Mouse (Mus musculus) forebrain, embryonic 15.5 days (tissue): Measurements from ENCODE around the gene Dnah14. TPM values are rescaled to one million over a fixed set of nuclear protein-coding genes. Genes with fewer than 3 reads are reported as not detected.

ENCODE experiments used
- ATAC-seq: fragments of 200-750 bp; cut with Nextera tagmentation; replicated peaks from 2 replicates; pipeline ENCODE4 v1.8.0; 2017; ENCODE audit warnings: mild to moderate bottlenecking, moderate TSS enrichment, moderate library complexity
- H3K27ac ChIP-seq: fragments of 300-500 bp; sonication (generic); replicated peaks from 2 replicates; pipeline ENCODE4 v1.5.1; 2015; ENCODE audit warnings: mild to moderate bottlenecking, inconsistent platforms
- H3K27me3 ChIP-seq: fragments of 300-500 bp; sonication (generic); 2 replicates; pipeline ENCODE4 v1.6.1; 2015; ENCODE audit warnings: inconsistent platforms
- H3K36me3 ChIP-seq: fragments of 300-500 bp; sonication (generic); 2 replicates; pipeline ENCODE4 v1.6.1; 2015; ENCODE audit warnings: mild to moderate bottlenecking, inconsistent platforms
- H3K4me1 ChIP-seq: fragments of 300-500 bp; sonication (generic); 2 replicates; pipeline ENCODE4 v1.6.1; 2015; ENCODE audit warnings: inconsistent platforms
- H3K4me2 ChIP-seq: fragments of 300-500 bp; sonication (generic); replicated peaks from 2 replicates; pipeline ENCODE4 v1.6.1; 2015; ENCODE audit warnings: mild to moderate bottlenecking, inconsistent platforms
- H3K4me3 ChIP-seq: fragments of 300-500 bp; sonication (generic); 2 replicates; pipeline ENCODE4 v1.5.1; 2015; ENCODE audit warnings: mild to moderate bottlenecking, inconsistent platforms
- H3K9ac ChIP-seq: fragments of 300-500 bp; sonication (generic); replicated peaks from 2 replicates; pipeline ENCODE4 v1.6.1; 2015; ENCODE audit warnings: mild to moderate bottlenecking, inconsistent platforms
- H3K9me3 ChIP-seq: fragments of 300-500 bp; sonication (generic); 2 replicates; pipeline ENCODE4 v1.6.1; 2016; ENCODE audit warnings: inconsistent platforms
- WGBS: fragments of 180-500 bp; shearing (Covaris S2); methylation state at CpG from one replicate; pipeline ENCODE4 v1.1.7; 2015; ENCODE audit warnings: mixed read lengths; 5-methylcytosine and 5-hydroxymethylcytosine counted together
- polyA plus RNA-seq: library from polyadenylated mRNA; unstranded; fragments of >200 nt; fragmentation: Nextera tagmentation; extraction: Ambion mirVana; gene quantifications from 2 replicates; pipeline ENCODE4 v1.2.1, GENCODE M21; 2015

Gene Dnah14
- polyA plus RNA-seq, 1 experiment from 2014 or later, result 0.71 TPM

- Histone ChIP-seq H3K4me2 (no peak overlapping the region), H3K27ac (no peak overlapping the region), H3K9ac (no peak overlapping the region), H3K4me1 (no peaks in the 10 kb centered on the region), H3K4me3 (no peak overlapping the region), H3K36me3 (peaks cover 78% of the 10 kb centered on the region), H3K27me3 (no peaks in the 10 kb centered on the region), H3K9me3 (no peaks in the 10 kb centered on the region)
- ATAC-seq, result no peak
- WGBS, result 92% methylated on average over 5 of the region's 5 CpGs
Measured at GRCm38 (mm10) chr1:181828365-181828764, 252.0 kb downstream of the Dnah14 start.

GRCm38 (mm10) chr1:181832720-181833119 lies 256.4 kb downstream of the Dnah14 start:
- Histone ChIP-seq H3K36me3 (peaks cover 62% of the 10 kb centered on the region), H3K9ac (no peak overlapping the region)
- no peak for ATAC-seq

GRCm38 (mm10) chr1:181833143-181833542 lies 256.8 kb downstream of the Dnah14 start:
- no peaks in the 10 kb centered on the region for H3K4me1 ChIP-seq
- peaks cover 59% of the 10 kb centered on the region for H3K36me3 ChIP-seq
- no peak overlapping the region for H3K4me2 ChIP-seq
- H3K27me3 ChIP-seq, result no peaks in the 10 kb centered on the region
- no peaks in the 10 kb centered on the region for H3K9me3 ChIP-seq
- no peak overlapping the region for H3K9ac ChIP-seq
- H3K27ac ChIP-seq, result no peak overlapping the region
- WGBS, result 81% methylated on average over 6 of the region's 6 CpGs
- no peak for ATAC-seq
- no peak overlapping the region for H3K4me3 ChIP-seq

More at GRCm38 (mm10) chr1:181832720-181833119, 256.4 kb downstream of the Dnah14 start:
- Histone ChIP-seq H3K9me3 (no peaks in the 10 kb centered on the region), H3K4me2 (no peak overlapping the region), H3K4me3 (no peak overlapping the region), H3K4me1 (no peaks in the 10 kb centered on the region), H3K27ac (no peak overlapping the region), H3K27me3 (no peaks in the 10 kb centered on the region)
- 77% methylated on average over 5 of the region's 5 CpGs for WGBS

- ATAC-seq, result no peak
- no peaks in the 10 kb centered on the region for H3K27me3 ChIP-seq
- no peak overlapping the region for H3K4me3 ChIP-seq
- no peak overlapping the region for H3K4me2 ChIP-seq
- no peaks in the 10 kb centered on the region for H3K9me3 ChIP-seq
- H3K9ac ChIP-seq, result no peak overlapping the region
- peaks cover 21% of the 10 kb centered on the region for H3K36me3 ChIP-seq
- WGBS, result 81% methylated on average over 5 of the region's 5 CpGs
- no peak overlapping the region for H3K27ac ChIP-seq
- H3K4me1 ChIP-seq, result peaks cover 27% of the 10 kb centered on the region
Measured at GRCm38 (mm10) chr1:181838111-181838510, 261.8 kb downstream of the Dnah14 start.

- Histone ChIP-seq H3K36me3 (peaks cover 14% of the 10 kb centered on the region), H3K4me1 (peaks cover 30% of the 10 kb centered on the region), H3K27me3 (no peaks in the 10 kb centered on the region), H3K9ac (peak overlapping the region; percentile 10; the same call in 1 of the 2 replicates), H3K9me3 (no peaks in the 10 kb centered on the region), H3K4me2 (peak overlapping the region; percentile 75), H3K4me3 (peak overlapping the region; percentile 79), H3K27ac (no peak overlapping the region)
- WGBS, result 7% methylated on average over 6 of the region's 6 CpGs
- ATAC-seq, result no peak
Measured at GRCm38 (mm10) chr1:181839746-181840366, 263.5 kb downstream of the Dnah14 start.

- under 1% methylated on average over 16 of the region's 16 CpGs for WGBS
- Histone ChIP-seq H3K9ac (peak overlapping the region; percentile 71), H3K4me3 (peak overlapping the region; percentile 79), H3K4me1 (peaks cover 30% of the 10 kb centered on the region), H3K9me3 (no peaks in the 10 kb centered on the region), H3K4me2 (peak overlapping the region; percentile 75), H3K27ac (peak overlapping the region; percentile 89), H3K36me3 (no peaks in the 10 kb centered on the region), H3K27me3 (no peaks in the 10 kb centered on the region)
- no peak; the same call in 1 of the 2 replicates for ATAC-seq
Measured at GRCm38 (mm10) chr1:181841396-181841795, 265.0 kb downstream of the Dnah14 start.

GRCm38 (mm10) chr1:181841864-181842672 lies 265.7 kb downstream of the Dnah14 start:
- H3K4me3 ChIP-seq, result peak overlapping the region; percentile 79
- peaks cover 30% of the 10 kb centered on the region for H3K4me1 ChIP-seq
- peak overlapping the region; percentile 75 for H3K4me2 ChIP-seq
- H3K27me3 ChIP-seq, result no peaks in the 10 kb centered on the region
- H3K27ac ChIP-seq, result peak overlapping the region; percentile 89
- H3K9me3 ChIP-seq, result no peaks in the 10 kb centered on the region
- WGBS, result under 1% methylated on average over 107 of the region's 113 CpGs
- ATAC-seq, result peak; percentile 97
- H3K9ac ChIP-seq, result peak overlapping the region; percentile 71
- no peaks in the 10 kb centered on the region for H3K36me3 ChIP-seq

GRCm38 (mm10) chr1:181842781-181843180 lies 266.4 kb downstream of the Dnah14 start, which contains the start of gene Lbr:
Gene Lbr (minus strand): TSS chr1:181843046.
- under 1% methylated on average over 14 of the region's 14 CpGs for WGBS
- ATAC-seq, result 0 out of 2 replicates have a peak, but pooled peaks have one; percentile 1

GRCm38 (mm10) chr1:181844874-181845547 lies 268.7 kb downstream of the Dnah14 start:
- Histone ChIP-seq H3K27ac (no peak overlapping the region), H3K4me3 (no peak overlapping the region), H3K4me1 (peaks cover 21% of the 10 kb centered on the region), H3K27me3 (no peaks in the 10 kb centered on the region), H3K9ac (no peak overlapping the region), H3K36me3 (no peaks in the 10 kb centered on the region), H3K9me3 (no peaks in the 10 kb centered on the region), H3K4me2 (no peak overlapping the region)
- no peak for ATAC-seq
- WGBS, result 62% methylated on average over 15 of the region's 15 CpGs

More at GRCm38 (mm10) chr1:181842781-181843180, 266.4 kb downstream of the Dnah14 start, which contains the start of gene Lbr:
- Histone ChIP-seq H3K4me3 (peak within 1 kb of the TSS; percentile 79), H3K4me1 (peaks cover 30% of the 10 kb centered on the region), H3K9me3 (no peaks in the 10 kb centered on the region), H3K27ac (peak within 1 kb of the TSS; percentile 89), H3K27me3 (no peaks in the 10 kb centered on the region), H3K9ac (peak within 1 kb of the TSS; percentile 71), H3K36me3 (no peaks in the 10 kb centered on the region), H3K4me2 (peak within 1 kb of the TSS; percentile 75)

- Histone ChIP-seq H3K4me2 (no peak overlapping the region), H3K4me3 (no peak overlapping the region), H3K4me1 (peaks cover 13% of the 10 kb centered on the region), H3K9ac (no peak overlapping the region), H3K27me3 (no peaks in the 10 kb centered on the region), H3K9me3 (no peaks in the 10 kb centered on the region), H3K27ac (no peak overlapping the region), H3K36me3 (no peaks in the 10 kb centered on the region)
- no peak for ATAC-seq
- WGBS, result 88% methylated on average over 3 of the region's 3 CpGs
Measured at GRCm38 (mm10) chr1:181845767-181846166, 269.4 kb downstream of the Dnah14 start.

GRCm38 (mm10) chr1:181847396-181847795 lies 271.0 kb downstream of the Dnah14 start:
- Histone ChIP-seq H3K4me2 (no peak overlapping the region), H3K27ac (no peak overlapping the region), H3K27me3 (no peaks in the 10 kb centered on the region), H3K4me1 (peaks cover 7% of the 10 kb centered on the region), H3K9me3 (no peaks in the 10 kb centered on the region), H3K9ac (no peak overlapping the region), H3K36me3 (no peaks in the 10 kb centered on the region), H3K4me3 (no peak overlapping the region)
- no peak for ATAC-seq
- WGBS, result 91% methylated on average over 3 of the region's 3 CpGs

GRCm38 (mm10) chr1:181848210-181848609 lies 271.9 kb downstream of the Dnah14 start:
- Histone ChIP-seq H3K27ac (no peak overlapping the region), H3K4me3 (no peak overlapping the region), H3K9ac (no peak overlapping the region), H3K27me3 (no peaks in the 10 kb centered on the region), H3K36me3 (no peaks in the 10 kb centered on the region), H3K9me3 (no peaks in the 10 kb centered on the region), H3K4me1 (peaks cover 2% of the 10 kb centered on the region), H3K4me2 (no peak overlapping the region)
- no peak for ATAC-seq
- WGBS, result 76% methylated on average over 1 of the region's 1 CpGs
